Mouse (Mus musculus): ENCODE data around the gene Adk.
"Not testable (repeated sequence)": the region's sequence is repeated elsewhere in the genome, so short reads cannot be mapped to it uniquely, and the experiment has no call there.

The Adk gene

GRCm38 (mm10) chr14:21441772-21442533, 389.6 kb downstream of the Adk start:
- DNase-seq = no peak

GRCm38 (mm10) chr14:21452581-21452980, 400.2 kb downstream of the Adk start:
- no peak for DNase-seq

- DNase-seq = no peak
These were observed 401.5 kb downstream of the Adk start for GRCm38 (mm10) chr14:21453896-21454295.

- no peak for DNase-seq
These were observed 403.4 kb downstream of the Adk start for GRCm38 (mm10) chr14:21455654-21456350.

GRCm38 (mm10) chr14:21456526-21456925, 404.2 kb downstream of the Adk start:
- no peak for DNase-seq

- no peak for DNase-seq
These were observed 405.5 kb downstream of the Adk start for GRCm38 (mm10) chr14:21457876-21458275.

GRCm38 (mm10) chr14:21458696-21459095, 406.3 kb downstream of the Adk start:
- no peak for DNase-seq

- DNase-seq = no peak
These were observed 406.8 kb downstream of the Adk start for GRCm38 (mm10) chr14:21459163-21459562.

GRCm38 (mm10) chr14:21462398-21462797, 410.0 kb downstream of the Adk start:
- DNase-seq = no peak

- no peak for DNase-seq
These were observed 410.8 kb downstream of the Adk start for GRCm38 (mm10) chr14:21463117-21463712.

GRCm38 (mm10) chr14:21470386-21470785, 418.0 kb downstream of the Adk start:
- no peak for DNase-seq

GRCm38 (mm10) chr14:21471975-21472374, 419.6 kb downstream of the Adk start:
- DNase-seq = no peak

- not testable (repeated sequence) for DNase-seq
These were observed 422.3 kb downstream of the Adk start for GRCm38 (mm10) chr14:21474593-21475132.

- no peak for DNase-seq
These were observed 424.8 kb downstream of the Adk start for GRCm38 (mm10) chr14:21477181-21477580.

- no peak for DNase-seq
These were observed 427.2 kb downstream of the Adk start for GRCm38 (mm10) chr14:21479566-21479965.

GRCm38 (mm10) chr14:21480191-21480590, 427.8 kb downstream of the Adk start:
- DNase-seq = no peak

- no peak for DNase-seq
These were observed 428.9 kb downstream of the Adk start, which contains the start of gene Kat6b for GRCm38 (mm10) chr14:21481231-21481630. Kat6b (plus strand) TSS chr14:21481434.

- no peak for DNase-seq
These were observed 431.8 kb downstream of the Adk start for GRCm38 (mm10) chr14:21484199-21484598.

GRCm38 (mm10) chr14:21484693-21485092, 432.3 kb downstream of the Adk start:
- no peak for DNase-seq

GRCm38 (mm10) chr14:21485961-21486520, 433.7 kb downstream of the Adk start:
- no peak for DNase-seq

- DNase-seq = not testable (repeated sequence)
These were observed 434.8 kb downstream of the Adk start for GRCm38 (mm10) chr14:21487135-21487534.

- DNase-seq = not testable (repeated sequence)
These were observed 436.2 kb downstream of the Adk start for GRCm38 (mm10) chr14:21488426-21489115.

GRCm38 (mm10) chr14:21489116-21489485, 436.7 kb downstream of the Adk start:
- no peak for DNase-seq

Data from right cerebral cortex, postnatal 25 days (tissue).